In the genomic region with DNA sequence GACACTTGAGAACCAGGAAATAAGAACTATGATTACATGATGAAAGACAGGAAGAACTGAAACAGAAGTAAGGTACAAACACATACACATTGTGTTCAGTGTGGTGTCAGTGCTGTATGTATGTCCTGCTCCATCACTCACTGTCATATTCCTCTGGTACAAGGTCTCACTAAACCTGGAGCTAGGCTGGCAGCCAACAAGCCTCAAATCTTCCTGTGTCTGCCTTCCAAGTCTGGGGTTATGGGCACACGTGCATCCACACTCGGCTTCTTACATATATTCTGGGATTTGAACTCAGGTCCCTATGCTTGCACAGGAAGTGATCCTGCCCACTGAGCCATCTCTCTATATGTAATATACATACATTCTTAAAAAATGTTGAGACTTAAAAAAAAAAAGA, we compare ENCODE assay signal across 26 mouse cellular contexts. TPM values are rescaled to one million over a fixed set of nuclear protein-coding genes. Genes with fewer than 3 reads are reported as not detected.
"Had no signal": no experiment of that assay in that cellular context is flagged by ENCODE, and none has a peak within 500 bp of the region (broad histone marks: within the 10 kb centered on the region; RNA-seq: fewer than 3 reads in every experiment).

No protein-coding gene starts in this region.

- H3K36me3 ChIP-seq: limb, embryonic 12.5 days had no signal

- H3K9ac ChIP-seq: limb, embryonic 12.5 days; limb, embryonic 15.5 days; liver, embryonic 14.5 days; liver, postnatal 0 days had no signal

- DNase-seq: kidney, adult 18-20 months; kidney, adult 9 months; kidney, postnatal 14 days; kidney, postnatal 4 days; left cerebral cortex, postnatal 4 days; liver, postnatal 0 days; lung, postnatal 4 days; midbrain, embryonic 14.5 days; right cerebral cortex, postnatal 4 days; thymus, adult 2 months; thymus, postnatal 14 days; thymus, postnatal 4 days had no signal

- H3K4me1 ChIP-seq: limb, embryonic 12.5 days; limb, embryonic 15.5 days had no signal

- H3K4me2 ChIP-seq: limb, embryonic 12.5 days; limb, embryonic 15.5 days; liver, embryonic 11.5 days; midbrain, embryonic 11.5 days had no signal

- H3K27ac ChIP-seq: limb, embryonic 12.5 days; limb, embryonic 15.5 days; liver, embryonic 14.5 days; stomach, postnatal 0 days had no signal

- H3K27me3 ChIP-seq: limb, embryonic 12.5 days; limb, embryonic 15.5 days had no signal

- H3K9me3 ChIP-seq: limb, embryonic 12.5 days; limb, embryonic 15.5 days had no signal

- H3K4me3 ChIP-seq: limb, embryonic 12.5 days; limb, embryonic 15.5 days had no signal

- ATAC-seq: liver, postnatal 0 days had no signal

RNA-seq across cellular contexts. Expression of a gene that starts 41.8 kb away (rescaled TPM):
- total RNA-seq: layer of hippocampus, adult 18-20 months; layer of hippocampus, postnatal 14 days; left cerebral cortex, adult 8-10 months; left cerebral cortex, postnatal 14 days; left cerebral cortex, postnatal 4 days; megakaryocyte progenitor cell, adult 5-6 weeks; megakaryocyte-erythroid progenitor cell, adult 5-6 weeks; midbrain, postnatal 0 days had no signal
- polyA plus RNA-seq: limb, embryonic 15.5 days; liver, embryonic 11.5 days; liver, postnatal 0 days; midbrain, embryonic 11.5 days; midbrain, postnatal 0 days; neural tube, embryonic 14.5 days; stomach, postnatal 0 days; thymus, adult 2 months had no signal
